Mouse (Mus musculus) urinary bladder, postnatal 4 days (tissue): ENCODE data around the gene Ddit4l.
"Not testable (repeated sequence)": the region's sequence is repeated elsewhere in the genome, so short reads cannot be mapped to it uniquely, and the experiment has no call there.

Source experiments
- DNase-seq, 2 experiments: peaks; one replicate each; pipeline ENCODE4 v3.0.0; 2021 to 2022; ENCODE audit warnings: low spot score in 2 of 2

Ddit4l gene

GRCm38 (mm10) chr3:137621312-137621711, at the start of gene Ddit4l:
Gene Ddit4l, plus strand, starts transcription at chr3:137621612.
- DNase-seq = not testable (repeated sequence)

- no peak for DNase-seq
Observed at GRCm38 (mm10) chr3:137576146-137576545, 45.3 kb upstream of the Ddit4l start.

DNA sequence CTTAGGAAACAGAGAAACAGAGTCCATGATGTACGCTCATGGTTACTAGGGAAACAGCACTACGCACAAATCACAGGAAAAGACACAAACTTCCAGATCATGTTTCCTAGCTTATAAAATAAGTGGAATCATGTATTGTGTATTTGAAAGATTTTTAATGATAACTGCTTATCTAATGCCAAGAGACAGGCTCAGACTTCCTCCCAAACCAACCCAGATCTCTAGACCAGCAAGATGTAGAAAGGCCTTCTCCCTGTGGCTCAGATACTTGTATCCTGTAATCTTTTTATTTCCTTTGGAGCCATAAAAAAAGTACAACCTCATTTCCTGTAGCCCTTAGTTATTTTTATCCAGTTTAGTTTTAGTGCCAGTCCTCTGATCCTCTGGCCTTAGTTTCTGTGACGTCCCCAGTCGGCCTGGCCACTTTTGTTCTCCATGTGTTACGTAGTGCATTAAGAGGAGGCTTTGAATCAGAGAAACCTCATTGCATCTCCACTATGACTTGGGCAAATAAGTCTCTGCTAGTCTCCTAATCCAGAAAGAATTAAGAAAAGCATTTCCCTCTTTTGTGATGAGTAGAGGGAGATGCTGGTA, 34.9 kb upstream of the Ddit4l start:
- DNase-seq = no peak

- DNase-seq = no peak
Observed at GRCm38 (mm10) chr3:137589811-137590210, 31.6 kb upstream of the Ddit4l start.

GRCm38 (mm10) chr3:137594332-137594905, 27.0 kb upstream of the Ddit4l start:
- DNase-seq = no peak

DNA sequence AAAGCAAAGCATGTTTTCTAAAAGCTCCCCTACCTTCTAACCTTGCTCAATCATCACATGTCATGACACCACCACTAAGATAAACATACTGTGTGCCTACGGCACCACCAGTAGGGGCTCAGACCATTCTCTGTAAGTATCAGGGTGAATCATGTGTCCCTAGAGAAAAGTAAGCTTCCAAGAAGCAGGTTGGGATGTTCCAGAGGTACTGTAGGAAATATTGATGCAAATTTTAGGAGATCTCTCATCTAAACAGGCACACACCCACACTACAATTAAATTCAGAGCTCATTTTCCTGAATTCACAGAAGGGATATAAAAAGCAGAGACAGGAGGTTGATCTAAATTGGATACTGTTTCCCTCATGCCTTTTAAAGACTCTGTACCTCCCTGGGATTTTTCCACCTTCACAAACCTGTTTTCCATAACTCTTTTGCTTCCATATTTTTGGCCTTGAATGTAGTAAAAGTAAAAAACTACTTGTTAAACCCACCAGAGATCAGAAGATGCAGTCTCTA, 12.4 kb upstream of the Ddit4l start:
- DNase-seq = no peak

DNA sequence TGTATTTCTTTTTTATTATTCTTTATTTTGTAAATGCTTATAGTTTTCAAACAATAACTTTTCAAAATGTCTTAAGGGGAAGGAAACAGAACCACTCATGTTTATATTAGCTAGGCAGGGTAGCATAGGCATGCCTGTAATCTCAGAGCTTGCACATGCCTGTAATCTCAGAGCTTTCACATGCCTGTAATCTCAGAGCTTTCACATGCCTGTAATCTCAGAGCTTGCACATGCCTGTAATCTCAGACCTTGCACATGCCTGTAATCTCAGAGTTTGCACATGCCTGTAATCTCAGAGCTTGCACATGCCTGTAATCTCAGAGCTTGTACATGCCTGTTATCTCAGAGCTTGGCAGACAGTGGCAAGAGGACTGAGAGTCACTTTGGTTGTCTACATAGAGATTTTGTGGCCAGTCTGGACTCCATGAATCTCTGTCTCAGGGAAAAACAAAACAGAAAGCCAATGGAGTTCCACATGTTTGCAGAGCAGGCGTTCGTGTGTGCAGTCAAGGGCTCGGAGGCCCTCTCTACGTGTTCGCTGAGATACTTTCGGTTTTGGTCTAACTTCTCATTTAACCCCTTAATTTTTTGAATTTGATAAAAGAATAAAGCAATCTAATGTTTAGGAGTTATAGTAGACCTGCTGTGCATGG, 10.8 kb upstream of the Ddit4l start:
- DNase-seq = no peak

DNA sequence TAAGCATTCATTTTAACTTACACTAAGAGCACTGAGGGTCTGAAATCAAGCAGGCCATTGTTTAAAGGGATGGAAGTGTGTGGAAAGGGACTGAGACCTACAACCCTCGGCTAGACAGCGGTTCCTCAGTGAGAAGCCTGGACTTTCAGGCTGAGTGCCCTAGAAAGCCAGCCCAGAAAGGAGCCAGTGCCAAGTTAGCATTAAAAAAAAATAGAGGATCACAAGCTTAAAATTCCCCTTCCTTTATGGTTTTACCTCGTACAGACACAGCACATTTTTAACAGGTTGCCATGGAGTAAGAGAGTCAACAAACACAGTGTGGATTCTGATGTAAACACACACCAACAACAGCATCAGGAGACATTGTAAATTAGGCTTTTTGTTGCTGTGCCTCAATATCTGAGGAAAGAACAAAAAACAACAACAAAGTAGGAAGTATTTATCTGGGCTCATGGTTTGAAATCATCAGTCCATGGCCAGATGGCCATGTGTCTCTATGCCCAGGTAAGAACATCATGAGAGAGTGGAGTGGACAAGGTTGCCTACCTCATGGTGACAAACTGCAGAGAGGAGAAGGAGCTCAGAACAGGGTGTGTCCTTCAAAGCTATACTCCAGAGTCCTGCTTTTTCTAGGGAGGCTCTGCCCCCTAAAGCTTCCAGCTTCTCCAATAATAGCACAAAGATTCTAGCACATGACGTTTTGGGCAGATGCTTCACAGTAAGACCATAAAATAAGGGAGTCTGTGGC, 10.1 kb upstream of the Ddit4l start:
- DNase-seq = no peak

GRCm38 (mm10) chr3:137611981-137612380, 9.4 kb upstream of the Ddit4l start:
- no peak for DNase-seq

DNA sequence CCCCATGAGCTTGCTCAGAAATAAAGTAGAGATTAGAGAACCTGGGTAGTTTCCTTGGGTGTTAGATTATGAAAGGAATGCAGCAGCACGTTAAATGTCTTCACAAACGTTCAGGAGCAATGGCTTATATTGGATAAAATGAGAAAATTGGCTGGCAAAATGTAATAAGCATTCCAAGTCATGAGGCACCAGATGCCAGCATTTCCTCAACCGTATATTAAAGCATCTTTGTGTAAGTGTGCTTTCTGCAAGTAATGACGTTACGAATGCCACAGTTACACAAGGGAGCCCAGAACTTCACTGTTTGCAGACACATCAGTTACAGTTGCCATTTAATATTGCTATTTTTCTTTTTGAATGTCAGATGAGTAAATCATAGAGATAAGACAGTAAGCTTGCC, 872 bp upstream of the Ddit4l start:
- DNase-seq = no peak

DNA sequence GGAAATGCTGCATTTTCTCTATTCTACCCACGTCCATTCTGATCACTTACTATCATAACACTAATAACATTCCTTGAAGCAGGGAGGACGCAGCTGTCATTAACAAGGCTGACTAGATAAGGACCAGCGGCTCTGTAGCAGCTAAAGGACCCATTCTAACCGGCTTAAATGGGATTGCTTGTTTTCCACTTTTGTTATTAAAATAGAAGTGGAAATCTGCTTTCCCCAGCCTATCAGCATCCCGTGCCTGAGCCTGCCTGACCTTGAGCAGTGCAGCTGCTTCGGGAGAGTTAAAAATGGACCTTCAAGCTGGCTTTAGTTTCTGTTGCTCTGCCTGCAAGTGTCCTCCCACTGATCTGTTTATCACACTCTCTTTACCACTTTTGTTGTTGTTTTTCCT, 679 bp downstream of the Ddit4l start:
- DNase-seq = no peak

GRCm38 (mm10) chr3:137622895-137623580, 1.6 kb downstream of the Ddit4l start:
- DNase-seq = no peak

DNA sequence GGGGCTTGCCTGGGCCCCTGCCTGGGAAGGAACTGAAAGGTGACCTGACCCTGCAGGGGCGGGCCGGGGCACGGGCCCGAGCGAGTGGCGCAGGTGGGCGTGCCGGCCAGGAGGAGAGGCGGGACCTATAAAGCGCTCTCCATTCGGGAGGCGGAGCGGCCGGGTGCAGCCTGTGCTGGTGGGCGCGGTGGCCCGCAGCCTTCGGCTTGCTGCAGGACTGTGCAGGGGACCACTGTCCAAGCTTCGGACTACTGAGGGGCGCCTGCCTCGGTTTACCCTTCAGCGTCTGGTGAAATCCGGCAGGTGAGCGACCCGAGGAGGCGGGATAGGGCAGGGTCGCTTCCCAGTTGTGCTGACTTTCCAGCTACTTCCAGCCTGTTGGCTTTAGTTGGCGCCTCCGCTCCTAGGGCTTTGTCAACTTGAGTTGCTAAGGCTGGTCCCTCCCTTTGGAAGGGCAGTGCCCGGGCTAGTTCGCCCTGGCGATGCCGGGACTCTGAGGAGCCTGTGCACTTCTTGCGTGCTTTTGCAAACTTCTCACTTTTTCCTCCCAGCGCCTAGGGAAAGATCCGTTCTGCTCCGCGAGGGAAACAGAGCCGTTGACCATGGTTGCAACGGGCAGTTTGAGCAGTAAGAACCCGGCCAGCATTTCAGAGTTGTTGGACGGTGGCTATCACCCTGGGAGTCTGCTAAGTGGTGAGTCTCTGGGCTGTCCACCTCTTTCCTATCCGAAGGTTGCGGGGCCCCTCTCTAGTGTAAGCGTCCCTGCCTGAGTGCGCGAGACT, 2.4 kb downstream of the Ddit4l start:
- DNase-seq = peak in 1 of 2 experiments; percentile 68

GRCm38 (mm10) chr3:137625054-137625453, 3.6 kb downstream of the Ddit4l start:
- DNase-seq = no peak

DNA sequence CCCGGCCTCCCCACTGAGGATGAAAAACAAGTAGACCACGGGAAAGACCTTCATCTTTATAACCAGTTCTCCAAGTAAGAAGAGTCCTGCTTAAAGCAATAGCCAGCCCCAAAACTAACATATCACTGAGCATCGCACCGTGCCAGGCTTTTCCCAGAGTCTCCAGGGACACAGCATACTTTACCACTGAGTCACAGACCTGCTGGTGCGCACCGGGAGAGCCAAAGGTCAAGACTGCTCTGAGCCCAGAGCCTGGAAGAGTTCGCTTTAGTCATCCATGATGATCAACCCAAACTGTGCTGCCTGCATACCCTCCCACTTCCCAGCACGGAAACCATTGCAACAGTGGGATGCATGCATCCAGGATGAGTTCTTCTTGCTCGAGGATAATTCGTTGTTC, 12.3 kb downstream of the Ddit4l start:
- no peak for DNase-seq

- DNase-seq = no peak
Observed at GRCm38 (mm10) chr3:137636571-137636970, 15.2 kb downstream of the Ddit4l start.

DNA sequence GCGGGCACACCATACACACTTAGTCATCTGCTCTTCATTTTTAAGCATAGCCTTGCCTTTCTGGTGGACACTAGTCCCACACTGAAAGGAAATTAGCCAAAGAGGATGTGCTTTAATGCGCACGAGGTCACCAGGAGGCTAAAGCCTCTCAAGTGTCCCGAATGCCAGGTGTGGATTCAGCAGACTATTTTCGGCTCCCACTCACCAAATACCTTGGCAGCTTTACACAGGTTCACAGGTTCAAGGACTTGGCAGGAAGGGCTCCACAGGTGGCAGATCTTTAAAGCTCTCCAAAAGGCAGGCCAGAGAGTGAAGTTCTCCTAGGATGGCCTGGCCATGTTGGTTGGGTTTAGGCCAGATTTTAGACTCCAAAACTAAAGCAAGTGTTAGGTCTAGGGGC, 19.8 kb downstream of the Ddit4l start:
- DNase-seq = no peak

DNA sequence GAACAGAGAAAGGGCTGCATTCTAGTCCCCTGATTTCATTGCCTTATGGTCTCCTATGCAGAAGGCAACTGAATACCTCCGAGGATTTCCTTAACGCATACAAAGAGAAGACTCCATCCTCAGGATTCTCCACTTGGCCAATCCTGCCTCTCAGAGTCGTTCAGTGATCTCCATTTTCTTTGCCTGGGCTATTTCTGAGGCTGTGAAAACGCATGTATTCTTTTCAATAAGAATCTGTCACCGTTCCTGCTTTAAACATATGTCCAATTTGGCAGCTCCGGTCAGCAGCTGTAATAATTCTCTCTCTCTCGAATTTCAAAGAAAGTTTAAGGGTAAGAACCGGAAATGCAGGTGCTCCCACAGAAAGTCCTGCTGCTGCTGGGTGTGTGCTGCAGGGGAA, 20.7 kb downstream of the Ddit4l start:
- DNase-seq = no peak

- no peak for DNase-seq
Observed at GRCm38 (mm10) chr3:137642568-137642967, 21.2 kb downstream of the Ddit4l start.

GRCm38 (mm10) chr3:137644081-137644480, 22.7 kb downstream of the Ddit4l start:
- DNase-seq = no peak

GRCm38 (mm10) chr3:137644947-137645346, 23.5 kb downstream of the Ddit4l start:
- no peak for DNase-seq
